Mouse (Mus musculus) embryonic facial prominence, embryonic 12.5 days (tissue): Measurements from ENCODE around the gene Spsb2. TPM values are rescaled to one million over a fixed set of nuclear protein-coding genes. Genes with fewer than 3 reads are reported as not detected.

Experiments
- ATAC-seq: fragments of 200-750 bp; cut with Nextera tagmentation; 2 replicates; pipeline ENCODE4 v1.8.0; 2017; ENCODE audit not compliant: insufficient number of reproducible peaks, insufficient read depth, low FRiP score, low TSS enrichment
- H3K27ac ChIP-seq: fragments of 300-500 bp; sonication (generic); 2 replicates; pipeline ENCODE4 v1.5.1; 2016; ENCODE audit warnings: mild to moderate bottlenecking
- H3K27me3 ChIP-seq: fragments of 300-500 bp; sonication (generic); 2 replicates; pipeline ENCODE4 v1.6.1; 2016; ENCODE audit warnings: mild to moderate bottlenecking, moderate library complexity
- H3K36me3 ChIP-seq: fragments of 300-500 bp; sonication (generic); 2 replicates; pipeline ENCODE4 v1.6.1; 2016; ENCODE audit warnings: mild to moderate bottlenecking
- H3K4me1 ChIP-seq: fragments of 300-500 bp; sonication (generic); 2 replicates; pipeline ENCODE4 v1.6.1; 2016
- H3K4me2 ChIP-seq: fragments of 300-500 bp; sonication (generic); replicated peaks from 2 replicates; pipeline ENCODE4 v1.6.1; 2016; ENCODE audit warnings: mild to moderate bottlenecking, moderate library complexity
- H3K4me3 ChIP-seq: fragments of 300-500 bp; sonication (generic); 2 replicates; pipeline ENCODE4 v1.5.1; 2016; ENCODE audit warnings: mild to moderate bottlenecking
- H3K9ac ChIP-seq: fragments of 300-500 bp; sonication (generic); 2 replicates; pipeline ENCODE4 v1.6.1; 2016; ENCODE audit warnings: mild to moderate bottlenecking, moderate library complexity
- H3K9me3 ChIP-seq: fragments of 300-500 bp; sonication (generic); 2 replicates; pipeline ENCODE4 v1.6.1; 2016; ENCODE audit warnings: mild to moderate bottlenecking, moderate library complexity
- WGBS: fragments of 180-500 bp; shearing (Covaris S2); methylation state at CpG from one replicate; pipeline ENCODE4 v1.1.7; 2016; 5-methylcytosine and 5-hydroxymethylcytosine counted together
- polyA plus RNA-seq: library from polyadenylated mRNA; unstranded; fragments of >200 nt; fragmentation: Nextera tagmentation; extraction: Ambion mirVana; gene quantifications from 2 replicates; pipeline ENCODE4 v1.2.1, GENCODE M21; 2016

The Spsb2 gene
- 7.8 and 10.5 TPM in 2 replicates for polyA plus RNA-seq

- Histone ChIP-seq H3K9me3 (no peaks in the 10 kb centered on the region), H3K36me3 (peaks cover 21% of the 10 kb centered on the region), H3K4me3 (peak within 1 kb of the TSS; percentile 60), H3K27me3 (no peaks in the 10 kb centered on the region), H3K4me1 (peaks cover 32% of the 10 kb centered on the region), H3K27ac (peak within 1 kb of the TSS; percentile 91), H3K9ac (peak within 1 kb of the TSS; percentile 74), H3K4me2 (peak within 1 kb of the TSS; percentile 98)
- ATAC-seq: peak; percentile 38
- WGBS: 4% methylated on average over 29 of the region's 29 CpGs
Measured at GRCm38 (mm10) chr6:124808358-124809012, at the start of gene Spsb2. Gene Spsb2, plus strand, starts transcription at chr6:124808661.

GRCm38 (mm10) chr6:124758849-124759232, 49.6 kb upstream of the Spsb2 start:
- Histone ChIP-seq H3K4me2 (peak overlapping the region; percentile 78), H3K27ac (peak overlapping the region; percentile 99), H3K27me3 (no peaks in the 10 kb centered on the region), H3K4me3 (0 out of 2 replicates have a peak overlapping the region, but pooled peaks have one; percentile 4), H3K9ac (peak overlapping the region; percentile 40; the same call in 1 of the 2 replicates), H3K9me3 (no peaks in the 10 kb centered on the region), H3K4me1 (peaks cover 41% of the 10 kb centered on the region), H3K36me3 (no peaks in the 10 kb centered on the region)
- ATAC-seq: no peak
- WGBS: 61% methylated on average over 2 of the region's 2 CpGs

GRCm38 (mm10) chr6:124759259-124759658, 49.2 kb upstream of the Spsb2 start:
- no peaks in the 10 kb centered on the region for H3K9me3 ChIP-seq
- H3K4me1 ChIP-seq: peaks cover 36% of the 10 kb centered on the region
- 0 out of 2 replicates have a peak overlapping the region, but pooled peaks have one; percentile 4 for H3K4me3 ChIP-seq
- WGBS: 3% methylated on average over 5 of the region's 5 CpGs
- H3K27me3 ChIP-seq: no peaks in the 10 kb centered on the region
- peak overlapping the region; percentile 78 for H3K4me2 ChIP-seq
- no peaks in the 10 kb centered on the region for H3K36me3 ChIP-seq
- ATAC-seq: no peak
- peak overlapping the region; percentile 99 for H3K27ac ChIP-seq
- H3K9ac ChIP-seq: no peak overlapping the region

- Histone ChIP-seq H3K4me2 (no peak overlapping the region), H3K36me3 (no peaks in the 10 kb centered on the region), H3K27ac (no peak overlapping the region), H3K27me3 (peaks cover 17% of the 10 kb centered on the region), H3K4me3 (no peak overlapping the region), H3K9me3 (no peaks in the 10 kb centered on the region), H3K9ac (no peak overlapping the region), H3K4me1 (peaks cover 20% of the 10 kb centered on the region)
- WGBS: 83% methylated on average over 7 of the region's 7 CpGs
- no peak for ATAC-seq
Measured at GRCm38 (mm10) chr6:124765951-124766350, 42.5 kb upstream of the Spsb2 start.

GRCm38 (mm10) chr6:124767536-124767919, 40.9 kb upstream of the Spsb2 start:
- Histone ChIP-seq H3K9ac (no peak overlapping the region), H3K27ac (no peak overlapping the region), H3K4me3 (no peak overlapping the region), H3K36me3 (no peaks in the 10 kb centered on the region), H3K4me1 (peaks cover 20% of the 10 kb centered on the region), H3K4me2 (0 out of 2 replicates have a peak overlapping the region, but pooled peaks have one; percentile 77), H3K9me3 (no peaks in the 10 kb centered on the region), H3K27me3 (peaks cover 17% of the 10 kb centered on the region)
- ATAC-seq: no peak
- WGBS: 31% methylated on average over 4 of the region's 4 CpGs

- peak; percentile 44; the same call in 1 of the 2 replicates for ATAC-seq
- peaks cover 17% of the 10 kb centered on the region for H3K27me3 ChIP-seq
Measured at GRCm38 (mm10) chr6:124767920-124768703, 40.3 kb upstream of the Spsb2 start.

GRCm38 (mm10) chr6:124768704-124769044, 39.8 kb upstream of the Spsb2 start:
- ATAC-seq: no peak
- no peak overlapping the region for H3K27ac ChIP-seq
- peak overlapping the region; percentile 77 for H3K4me2 ChIP-seq
- H3K27me3 ChIP-seq: peaks cover 17% of the 10 kb centered on the region
- peaks cover 20% of the 10 kb centered on the region for H3K4me1 ChIP-seq
- H3K36me3 ChIP-seq: no peaks in the 10 kb centered on the region
- H3K4me3 ChIP-seq: peak overlapping the region; percentile 46
- H3K9me3 ChIP-seq: no peaks in the 10 kb centered on the region
- peak overlapping the region; percentile 56; the same call in 1 of the 2 replicates for H3K9ac ChIP-seq
- WGBS: 4% methylated on average over 9 of the region's 9 CpGs

More at GRCm38 (mm10) chr6:124767920-124768703, 40.3 kb upstream of the Spsb2 start:
- Histone ChIP-seq H3K36me3 (no peaks in the 10 kb centered on the region), H3K9me3 (no peaks in the 10 kb centered on the region), H3K4me3 (peak overlapping the region; percentile 46), H3K9ac (0 out of 2 replicates have a peak overlapping the region, but pooled peaks have one; percentile 56), H3K27ac (0 out of 2 replicates have a peak overlapping the region, but pooled peaks have one; percentile 36), H3K4me1 (peaks cover 20% of the 10 kb centered on the region), H3K4me2 (peak overlapping the region; percentile 77)
- WGBS: 19% methylated on average over 19 of the region's 19 CpGs

GRCm38 (mm10) chr6:124769101-124769765, 39.2 kb upstream of the Spsb2 start, which contains the start of gene Eno2:
Gene Eno2, minus strand, starts transcription at chr6:124769673.
- peaks cover 17% of the 10 kb centered on the region for H3K27me3 ChIP-seq
- H3K9me3 ChIP-seq: no peaks in the 10 kb centered on the region
- H3K36me3 ChIP-seq: no peaks in the 10 kb centered on the region
- ATAC-seq: peak; percentile 67
- under 1% methylated on average over 54 of the region's 54 CpGs for WGBS
- H3K9ac ChIP-seq: peak within 1 kb of the TSS; percentile 56
- H3K4me2 ChIP-seq: peak within 1 kb of the TSS; percentile 77
- no peak within 1 kb of the TSS for H3K27ac ChIP-seq
- peak within 1 kb of the TSS; percentile 46 for H3K4me3 ChIP-seq
- peaks cover 20% of the 10 kb centered on the region for H3K4me1 ChIP-seq

- peak overlapping the region; percentile 56; the same call in 1 of the 2 replicates for H3K9ac ChIP-seq
- peak overlapping the region; percentile 77 for H3K4me2 ChIP-seq
- peaks cover 20% of the 10 kb centered on the region for H3K4me1 ChIP-seq
- no peak for ATAC-seq
- H3K9me3 ChIP-seq: no peaks in the 10 kb centered on the region
- 69% methylated on average over 7 of the region's 7 CpGs for WGBS
- no peaks in the 10 kb centered on the region for H3K36me3 ChIP-seq
- no peak overlapping the region for H3K27ac ChIP-seq
- H3K4me3 ChIP-seq: peak overlapping the region; percentile 46; the same call in 1 of the 2 replicates
- peaks cover 17% of the 10 kb centered on the region for H3K27me3 ChIP-seq
Measured at GRCm38 (mm10) chr6:124770013-124770412, 38.4 kb upstream of the Spsb2 start.

- 85% methylated on average over 15 of the region's 15 CpGs for WGBS
- H3K27ac ChIP-seq: no peak overlapping the region
- peaks cover 17% of the 10 kb centered on the region for H3K27me3 ChIP-seq
- H3K4me3 ChIP-seq: no peak overlapping the region
- no peak overlapping the region for H3K4me2 ChIP-seq
- no peaks in the 10 kb centered on the region for H3K9me3 ChIP-seq
- H3K9ac ChIP-seq: no peak overlapping the region
- peaks cover 20% of the 10 kb centered on the region for H3K4me1 ChIP-seq
- H3K36me3 ChIP-seq: no peaks in the 10 kb centered on the region
- no peak for ATAC-seq
Measured at GRCm38 (mm10) chr6:124770511-124770910, 38.0 kb upstream of the Spsb2 start.
